Mouse (Mus musculus): ENCODE measurements around the gene Igfbp3. TPM values are rescaled to one million over a fixed set of nuclear protein-coding genes. Genes with fewer than 3 reads are reported as not detected.

Igfbp3 gene
- polyA plus RNA-seq, 1 experiment from 2014 or later = 14.2 TPM

- Histone ChIP-seq H3K4me3 (ENCODE audit: low read depth, low read length) (no peak overlapping the region), H3K4me1 (ENCODE audit: control insufficient read depth, insufficient read depth, low read length) (no peaks in the 10 kb centered on the region), H3K9me3 (ENCODE audit: control insufficient read depth, low read length) (no peaks in the 10 kb centered on the region), H3K9ac (replicated peaks; ENCODE audit: low read depth, low read length) (no peak overlapping the region), H3K4me2 (ENCODE audit: low read depth, low read length) (no peak overlapping the region), H3K27me3 (ENCODE audit: control insufficient read depth, insufficient read depth, low read length) (no peaks in the 10 kb centered on the region), H3K27ac (ENCODE audit: low read depth, low read length) (no peak overlapping the region), H3K36me3 (ENCODE audit: control insufficient read depth, insufficient read depth, low read length) (no peaks in the 10 kb centered on the region)
- 59% methylated on average over 14 of the region's 14 CpGs for WGBS
- peak; percentile 26; the same call in 1 of the 2 replicates for ATAC-seq (ENCODE audit: low read depth)
Observed at GRCm38 (mm10) chr11:7199736-7200392, 13.9 kb downstream of the Igfbp3 start.

DNA sequence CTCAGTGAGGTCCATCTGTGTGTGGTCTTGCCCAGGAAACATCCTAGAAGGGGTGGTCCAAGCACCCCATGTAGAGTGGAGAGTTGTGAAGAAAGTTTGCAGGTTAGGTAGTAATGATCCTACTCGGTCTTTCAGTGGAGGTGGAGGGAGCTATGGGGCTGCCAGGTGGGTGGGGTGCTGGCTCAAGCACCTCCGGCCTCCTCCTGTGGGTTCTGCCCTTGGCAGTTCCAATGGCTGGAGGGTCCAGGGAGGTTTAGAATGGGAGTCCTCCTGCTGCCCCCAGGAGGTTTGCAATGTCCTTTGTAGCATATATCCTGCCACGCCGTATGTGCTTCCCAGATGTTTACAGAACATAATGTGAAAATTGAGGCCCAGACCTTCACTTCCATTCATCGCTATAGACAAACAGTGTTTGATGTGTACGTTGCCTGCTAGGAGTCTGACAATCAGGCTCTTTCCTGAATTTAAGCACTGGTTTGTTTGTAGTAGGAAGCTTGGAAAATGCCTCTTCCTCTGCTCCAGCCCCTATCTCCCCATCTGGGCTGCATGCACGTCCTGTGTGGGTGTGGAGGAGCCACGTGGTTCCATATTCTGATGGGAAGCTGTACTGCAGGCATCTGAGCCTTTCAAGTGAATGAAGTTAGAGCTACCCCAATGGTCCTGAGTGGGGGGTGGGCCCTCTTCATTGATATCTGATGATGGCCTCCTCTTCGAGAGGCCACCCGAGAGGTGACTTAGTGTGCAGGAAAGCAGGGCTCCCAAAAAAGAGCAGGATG, 15.1 kb downstream of the Igfbp3 start:
- no peak overlapping the region for H3K27ac ChIP-seq (ENCODE audit: low read depth, low read length)
- H3K9me3 ChIP-seq (ENCODE audit: control insufficient read depth, low read length) = no peaks in the 10 kb centered on the region
- no peak overlapping the region for H3K9ac ChIP-seq (replicated peaks; ENCODE audit: low read depth, low read length)
- no peaks in the 10 kb centered on the region for H3K27me3 ChIP-seq (ENCODE audit: control insufficient read depth, insufficient read depth, low read length)
- peak; percentile 13; the same call in 1 of the 2 replicates for ATAC-seq (ENCODE audit: low read depth)
- no peak overlapping the region for H3K4me3 ChIP-seq (ENCODE audit: low read depth, low read length)
- H3K36me3 ChIP-seq (ENCODE audit: control insufficient read depth, insufficient read depth, low read length) = no peaks in the 10 kb centered on the region
- no peaks in the 10 kb centered on the region for H3K4me1 ChIP-seq (ENCODE audit: control insufficient read depth, insufficient read depth, low read length)
- H3K4me2 ChIP-seq (ENCODE audit: low read depth, low read length) = no peak overlapping the region
- WGBS = 79% methylated on average over 10 of the region's 10 CpGs

- no peak overlapping the region for H3K27ac ChIP-seq (ENCODE audit: low read depth, low read length)
- H3K36me3 ChIP-seq (ENCODE audit: control insufficient read depth, insufficient read depth, low read length) = no peaks in the 10 kb centered on the region
- H3K9ac ChIP-seq (replicated peaks; ENCODE audit: low read depth, low read length) = no peak overlapping the region
- ATAC-seq (ENCODE audit: low read depth) = no peak; the same call in 1 of the 2 replicates
- H3K27me3 ChIP-seq (ENCODE audit: control insufficient read depth, insufficient read depth, low read length) = no peaks in the 10 kb centered on the region
- 90% methylated on average over 19 of the region's 19 CpGs for WGBS
- no peak overlapping the region for H3K4me3 ChIP-seq (ENCODE audit: low read depth, low read length)
- H3K4me1 ChIP-seq (ENCODE audit: control insufficient read depth, insufficient read depth, low read length) = no peaks in the 10 kb centered on the region
- H3K4me2 ChIP-seq (ENCODE audit: low read depth, low read length) = no peak overlapping the region
- H3K9me3 ChIP-seq (ENCODE audit: control insufficient read depth, low read length) = no peaks in the 10 kb centered on the region
Observed at GRCm38 (mm10) chr11:7198006-7198405, 15.7 kb downstream of the Igfbp3 start.

DNA sequence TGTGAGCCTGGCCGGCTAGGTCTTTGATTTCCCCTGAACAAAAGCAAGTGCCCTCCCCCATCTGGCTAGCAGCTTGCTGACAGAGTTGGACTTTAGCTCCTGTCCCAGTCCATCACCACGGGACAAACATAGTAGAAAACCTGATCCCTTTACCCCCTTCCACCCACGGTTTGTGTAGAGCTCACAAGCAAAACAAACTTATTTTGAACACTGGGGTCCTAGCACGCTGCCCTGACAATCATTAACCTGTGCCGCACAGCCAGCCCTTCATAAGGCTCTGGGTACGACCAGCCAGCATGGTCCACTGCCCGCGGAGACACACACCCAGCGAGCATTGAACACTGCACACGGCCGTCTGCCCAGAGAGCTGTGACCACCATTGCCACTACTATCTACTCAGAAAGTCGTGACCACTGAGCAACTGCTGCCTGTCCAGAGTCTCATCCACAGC, 16.2 kb downstream of the Igfbp3 start, which contains the start of gene Igfbp1:
Gene Igfbp1, plus strand, starts transcription at position 292 of the 451 bp plus-strand sequence.
- no peak within 1 kb of the TSS for H3K9ac ChIP-seq (replicated peaks; ENCODE audit: low read depth, low read length)
- H3K9me3 ChIP-seq (ENCODE audit: control insufficient read depth, low read length) = no peaks in the 10 kb centered on the region
- ATAC-seq (ENCODE audit: low read depth) = no peak
- no peaks in the 10 kb centered on the region for H3K36me3 ChIP-seq (ENCODE audit: control insufficient read depth, insufficient read depth, low read length)
- no peaks in the 10 kb centered on the region for H3K27me3 ChIP-seq (ENCODE audit: control insufficient read depth, insufficient read depth, low read length)
- no peak within 1 kb of the TSS for H3K4me2 ChIP-seq (ENCODE audit: low read depth, low read length)
- WGBS = 28% methylated on average over 12 of the region's 12 CpGs
- no peaks in the 10 kb centered on the region for H3K4me1 ChIP-seq (ENCODE audit: control insufficient read depth, insufficient read depth, low read length)
- no peak within 1 kb of the TSS for H3K27ac ChIP-seq (ENCODE audit: low read depth, low read length)
- H3K4me3 ChIP-seq (ENCODE audit: low read depth, low read length) = no peak within 1 kb of the TSS

DNA sequence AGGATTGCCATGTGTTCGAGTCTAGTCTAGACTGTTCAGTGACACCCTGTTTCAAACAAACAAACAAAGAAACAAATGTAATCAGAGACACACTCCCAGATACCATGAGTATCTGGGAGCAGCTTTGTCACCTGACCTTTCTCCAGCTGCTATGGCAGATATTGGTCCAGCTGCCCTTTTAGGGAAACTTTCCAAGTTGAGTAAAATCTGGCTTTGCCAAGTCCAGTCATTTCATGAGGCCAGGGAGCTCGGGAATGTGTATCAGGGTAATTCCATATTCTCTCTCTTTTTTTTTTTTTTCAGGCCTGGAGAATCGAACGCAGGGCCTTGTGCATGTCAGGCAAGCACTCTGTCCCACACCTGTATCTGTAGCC, 18.4 kb downstream of the Igfbp3 start:
- no peak overlapping the region for H3K9ac ChIP-seq (replicated peaks; ENCODE audit: low read depth, low read length)
- no peaks in the 10 kb centered on the region for H3K36me3 ChIP-seq (ENCODE audit: control insufficient read depth, insufficient read depth, low read length)
- ATAC-seq (ENCODE audit: low read depth) = no peak
- 93% methylated on average over 4 of the region's 4 CpGs for WGBS
- H3K4me2 ChIP-seq (ENCODE audit: low read depth, low read length) = no peak overlapping the region
- no peaks in the 10 kb centered on the region for H3K4me1 ChIP-seq (ENCODE audit: control insufficient read depth, insufficient read depth, low read length)
- no peak overlapping the region for H3K27ac ChIP-seq (ENCODE audit: low read depth, low read length)
- no peak overlapping the region for H3K4me3 ChIP-seq (ENCODE audit: low read depth, low read length)
- no peaks in the 10 kb centered on the region for H3K27me3 ChIP-seq (ENCODE audit: control insufficient read depth, insufficient read depth, low read length)
- no peaks in the 10 kb centered on the region for H3K9me3 ChIP-seq (ENCODE audit: control insufficient read depth, low read length)

GRCm38 (mm10) chr11:7194432-7195311, 19.1 kb downstream of the Igfbp3 start:
- Histone ChIP-seq H3K36me3 (ENCODE audit: control insufficient read depth, insufficient read depth, low read length) (no peaks in the 10 kb centered on the region), H3K4me3 (ENCODE audit: low read depth, low read length) (no peak overlapping the region), H3K4me1 (ENCODE audit: control insufficient read depth, insufficient read depth, low read length) (no peaks in the 10 kb centered on the region), H3K27ac (ENCODE audit: low read depth, low read length) (no peak overlapping the region), H3K9ac (replicated peaks; ENCODE audit: low read depth, low read length) (no peak overlapping the region), H3K27me3 (ENCODE audit: control insufficient read depth, insufficient read depth, low read length) (no peaks in the 10 kb centered on the region), H3K9me3 (ENCODE audit: control insufficient read depth, low read length) (no peaks in the 10 kb centered on the region), H3K4me2 (ENCODE audit: low read depth, low read length) (no peak overlapping the region)
- no peak for ATAC-seq (ENCODE audit: low read depth)
- WGBS = 94% methylated on average over 10 of the region's 10 CpGs

GRCm38 (mm10) chr11:7193134-7193533, 20.6 kb downstream of the Igfbp3 start:
- Histone ChIP-seq H3K9ac (replicated peaks; ENCODE audit: low read depth, low read length) (no peak overlapping the region), H3K4me1 (ENCODE audit: control insufficient read depth, insufficient read depth, low read length) (no peaks in the 10 kb centered on the region), H3K36me3 (ENCODE audit: control insufficient read depth, insufficient read depth, low read length) (no peaks in the 10 kb centered on the region), H3K27me3 (ENCODE audit: control insufficient read depth, insufficient read depth, low read length) (no peaks in the 10 kb centered on the region), H3K4me2 (ENCODE audit: low read depth, low read length) (no peak overlapping the region), H3K9me3 (ENCODE audit: control insufficient read depth, low read length) (no peaks in the 10 kb centered on the region), H3K4me3 (ENCODE audit: low read depth, low read length) (no peak overlapping the region), H3K27ac (ENCODE audit: low read depth, low read length) (no peak overlapping the region)
- ATAC-seq (ENCODE audit: low read depth) = no peak
- WGBS = 77% methylated on average over 9 of the region's 9 CpGs

- H3K9me3 ChIP-seq (ENCODE audit: control insufficient read depth, low read length) = no peaks in the 10 kb centered on the region
- H3K4me1 ChIP-seq (ENCODE audit: control insufficient read depth, insufficient read depth, low read length) = no peaks in the 10 kb centered on the region
- no peak overlapping the region for H3K27ac ChIP-seq (ENCODE audit: low read depth, low read length)
- H3K9ac ChIP-seq (replicated peaks; ENCODE audit: low read depth, low read length) = no peak overlapping the region
- H3K4me3 ChIP-seq (ENCODE audit: low read depth, low read length) = no peak overlapping the region
- no peaks in the 10 kb centered on the region for H3K36me3 ChIP-seq (ENCODE audit: control insufficient read depth, insufficient read depth, low read length)
- ATAC-seq (ENCODE audit: low read depth) = no peak
- 76% methylated on average over 6 of the region's 6 CpGs for WGBS
- H3K4me2 ChIP-seq (ENCODE audit: low read depth, low read length) = no peak overlapping the region
- H3K27me3 ChIP-seq (ENCODE audit: control insufficient read depth, insufficient read depth, low read length) = no peaks in the 10 kb centered on the region
Observed at GRCm38 (mm10) chr11:7192710-7193109, 21.0 kb downstream of the Igfbp3 start.
